Mouse (Mus musculus): ENCODE measurements around the gene Akr1c6.

DNA sequence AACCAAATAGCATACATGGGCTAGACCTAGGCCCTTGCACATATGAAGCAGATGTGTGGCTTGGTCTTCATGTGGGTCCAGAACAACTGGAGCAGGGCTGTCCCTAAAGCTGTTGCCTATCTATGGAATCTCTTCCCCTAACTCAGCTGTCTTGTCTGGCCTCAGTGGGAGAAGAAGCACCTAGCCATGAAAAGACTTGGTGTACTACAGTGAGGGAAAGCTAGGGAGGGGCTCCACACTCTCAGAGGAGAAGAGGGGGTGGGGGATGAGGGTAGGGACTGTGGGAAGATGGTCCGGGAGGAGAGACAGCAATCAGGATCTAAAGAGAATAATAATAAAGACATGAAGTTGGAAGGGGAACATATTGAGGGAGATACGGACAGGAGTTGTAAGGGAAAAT is 5.5 kb upstream of the Akr1c6 start:
- TF ChIP-seq POLR2A (IDR thresholded peaks at IDR 0.05; ENCODE audit: extremely low read depth, insufficient read depth, low read length) (no peak), CTCF (IDR thresholded peaks at IDR 0.05; ENCODE audit: extremely low read depth, insufficient read depth, low read length) (no peak)

Data from cortical plate, adult 2 months (tissue).